Mouse (Mus musculus) hindbrain, embryonic 10.5 days (tissue): ENCODE data around the gene Tlk1. TPM values are rescaled to one million over a fixed set of nuclear protein-coding genes. Genes with fewer than 3 reads are reported as not detected.
"Not testable (repeated sequence)": the region's sequence is repeated elsewhere in the genome, so short reads cannot be mapped to it uniquely, and the experiment has no call there.

Experiments used
- DNase-seq: peaks from one replicate; pipeline ENCODE4 v3.0.0-alpha.2; 2017; ENCODE audit warnings: low spot score
- H3K27ac ChIP-seq: fragments of 300-500 bp; sonication (generic); 2 replicates; pipeline ENCODE4 v1.5.1; 2016; ENCODE audit warnings: mild to moderate bottlenecking, moderate library complexity
- H3K27me3 ChIP-seq: fragments of 300-500 bp; sonication (generic); 2 replicates; pipeline ENCODE4 v1.6.1; 2016; ENCODE audit warnings: mild to moderate bottlenecking; ENCODE audit not compliant: poor library complexity, insufficient read depth, severe bottlenecking
- H3K36me3 ChIP-seq: fragments of 300-500 bp; sonication (generic); 2 replicates; pipeline ENCODE4 v1.6.1; 2016; ENCODE audit warnings: mild to moderate bottlenecking, moderate library complexity
- H3K4me1 ChIP-seq: fragments of 300-500 bp; sonication (generic); replicated peaks from 2 replicates; pipeline ENCODE4 v1.6.1; 2016; ENCODE audit warnings: mild to moderate bottlenecking
- H3K4me3 ChIP-seq: fragments of 300-500 bp; sonication (generic); 2 replicates; pipeline ENCODE4 v1.5.1; 2016; ENCODE audit warnings: mild to moderate bottlenecking, moderate library complexity
- H3K9me3 ChIP-seq: fragments of 300-500 bp; sonication (generic); 2 replicates; pipeline ENCODE4 v1.6.1; 2016; ENCODE audit warnings: mild to moderate bottlenecking, moderate library complexity
- WGBS: fragments of 180-500 bp; shearing (Covaris S2); methylation state at CpG from one replicate; pipeline ENCODE4 v1.1.7; 2016; 5-methylcytosine and 5-hydroxymethylcytosine counted together
- polyA plus RNA-seq: library from polyadenylated mRNA; unstranded; fragments of >200 nt; fragmentation: Nextera tagmentation; extraction: Ambion mirVana; gene quantifications from 2 replicates; pipeline ENCODE4 v1.2.1, GENCODE M21; 2016

Tlk1 gene
- polyA plus RNA-seq, 1 experiment from 2014 or later, result 19.1 TPM

- peaks cover 25% of the 10 kb centered on the region for H3K36me3 ChIP-seq
- H3K4me3 ChIP-seq, result no peak overlapping the region
- 0 out of 2 replicates have a peak, but pooled peaks cover 2% of the 10 kb centered on the region for H3K4me1 ChIP-seq
- no peaks in the 10 kb centered on the region for H3K27me3 ChIP-seq
- H3K9me3 ChIP-seq, result no peaks in the 10 kb centered on the region
- WGBS, result 85% methylated on average over 5 of the region's 5 CpGs
- no peak for DNase-seq
- H3K27ac ChIP-seq, result no peak overlapping the region
These were observed 19.5 kb downstream of the Tlk1 start for GRCm38 (mm10) chr2:70806020-70806419.

GRCm38 (mm10) chr2:70803696-70804095 is 21.8 kb downstream of the Tlk1 start:
- H3K27ac ChIP-seq, H3K4me1 ChIP-seq, H3K27me3 ChIP-seq, H3K9me3 ChIP-seq, DNase-seq, H3K4me3 ChIP-seq: not testable (repeated sequence)
- peaks cover 25% of the 10 kb centered on the region for H3K36me3 ChIP-seq
- 84% methylated on average over 4 of the region's 4 CpGs for WGBS

DNA sequence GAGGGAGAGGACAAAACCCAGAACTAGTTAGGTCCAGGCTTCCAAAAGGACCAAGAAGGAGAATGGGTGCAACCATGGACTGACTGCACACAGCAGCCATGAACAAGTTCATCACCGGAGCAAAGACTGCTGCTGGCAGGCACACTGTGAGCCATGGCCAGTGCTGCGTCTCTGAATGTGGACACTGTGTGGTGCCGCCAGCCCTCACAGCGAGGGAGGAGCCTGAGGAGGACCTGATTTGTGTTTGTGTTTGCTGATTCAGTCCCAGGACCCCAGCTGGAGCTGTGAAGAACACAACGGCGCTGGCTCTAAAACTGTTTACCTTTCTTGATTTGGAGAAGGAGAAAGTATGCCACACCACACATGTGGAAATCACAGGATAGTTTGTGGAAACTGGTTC is 22.9 kb downstream of the Tlk1 start:
- 33% methylated on average over 6 of the region's 6 CpGs for WGBS

DNA sequence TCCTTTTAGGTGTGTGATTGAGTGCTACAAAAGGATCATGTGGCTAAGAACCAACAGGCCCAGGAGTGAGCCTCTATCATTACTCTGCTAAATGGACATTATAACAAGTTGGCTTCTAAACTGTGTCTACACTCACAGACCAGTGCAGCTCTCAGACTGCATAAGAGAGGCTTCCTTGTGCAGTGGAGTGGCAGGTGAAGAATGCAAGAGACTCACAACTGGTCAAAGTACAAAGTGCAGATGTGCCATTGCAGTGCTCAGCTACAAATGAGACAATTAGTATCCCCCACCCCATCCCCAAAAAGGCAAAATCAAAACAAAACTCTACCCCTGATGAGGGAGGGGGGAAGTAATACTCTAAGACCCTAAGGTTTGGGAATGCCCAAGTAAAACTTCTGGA is 24.0 kb downstream of the Tlk1 start:
- H3K36me3 ChIP-seq, result peaks cover 34% of the 10 kb centered on the region

More for the DNA sequence above, 22.9 kb downstream of the Tlk1 start:
- H3K36me3 ChIP-seq, result peaks cover 25% of the 10 kb centered on the region
- no peak overlapping the region for H3K27ac ChIP-seq
- 0 out of 2 replicates have a peak, but pooled peaks cover 2% of the 10 kb centered on the region for H3K4me1 ChIP-seq
- no peak for DNase-seq
- no peaks in the 10 kb centered on the region for H3K27me3 ChIP-seq
- no peaks in the 10 kb centered on the region for H3K9me3 ChIP-seq
- H3K4me3 ChIP-seq, result no peak overlapping the region

GRCm38 (mm10) chr2:70800396-70800795 is 25.1 kb downstream of the Tlk1 start:
- Histone ChIP-seq H3K4me3 (no peak overlapping the region), H3K4me1 (0 out of 2 replicates have a peak, but pooled peaks cover 2% of the 10 kb centered on the region), H3K36me3 (peaks cover 26% of the 10 kb centered on the region), H3K27me3 (no peaks in the 10 kb centered on the region), H3K9me3 (no peaks in the 10 kb centered on the region), H3K27ac (no peak overlapping the region)
- no peak for DNase-seq
- 95% methylated on average over 1 of the region's 1 CpGs for WGBS

More for the DNA sequence above, 24.0 kb downstream of the Tlk1 start:
- 0 out of 2 replicates have a peak, but pooled peaks cover 2% of the 10 kb centered on the region for H3K4me1 ChIP-seq
- H3K4me3 ChIP-seq, result no peak overlapping the region
- no peak overlapping the region for H3K27ac ChIP-seq
- H3K9me3 ChIP-seq, result no peaks in the 10 kb centered on the region
- DNase-seq, result no peak
- no peaks in the 10 kb centered on the region for H3K27me3 ChIP-seq

DNA sequence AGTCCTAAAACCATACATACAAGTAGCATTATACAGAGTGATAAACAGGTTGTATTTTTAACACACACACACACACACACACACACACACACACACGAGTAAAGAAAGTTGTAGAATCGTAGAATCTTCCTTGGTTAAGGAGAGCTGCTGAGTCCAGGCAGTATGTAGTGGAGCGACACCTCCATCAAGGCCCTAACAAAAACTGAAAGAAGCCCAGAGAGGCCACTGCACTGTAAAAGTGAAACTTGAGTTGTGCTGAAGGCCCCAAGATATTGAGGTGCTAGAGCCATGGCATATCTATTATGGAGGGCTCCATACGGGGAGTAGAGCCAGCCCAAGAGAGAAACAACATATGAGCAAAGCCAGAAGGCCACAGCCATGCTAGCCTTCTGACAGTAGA is 32.3 kb downstream of the Tlk1 start:
- no peak for DNase-seq
- Histone ChIP-seq H3K36me3 (peaks cover 23% of the 10 kb centered on the region), H3K9me3 (no peaks in the 10 kb centered on the region), H3K4me3 (no peak overlapping the region), H3K27ac (no peak overlapping the region), H3K27me3 (no peaks in the 10 kb centered on the region), H3K4me1 (no peaks in the 10 kb centered on the region)
- WGBS, result 89% methylated on average over 4 of the region's 4 CpGs

- 94% methylated on average over 2 of the region's 2 CpGs for WGBS
- Histone ChIP-seq H3K27me3 (no peaks in the 10 kb centered on the region), H3K4me1 (no peaks in the 10 kb centered on the region), H3K4me3 (no peak overlapping the region), H3K27ac (no peak overlapping the region), H3K36me3 (peaks cover 16% of the 10 kb centered on the region), H3K9me3 (no peaks in the 10 kb centered on the region)
- DNase-seq, result no peak
These were observed 35.3 kb downstream of the Tlk1 start for GRCm38 (mm10) chr2:70790246-70790645.

- Histone ChIP-seq H3K27ac (no peak overlapping the region), H3K4me3 (no peak overlapping the region), H3K27me3 (no peaks in the 10 kb centered on the region), H3K36me3 (peaks cover 7% of the 10 kb centered on the region), H3K4me1 (no peaks in the 10 kb centered on the region), H3K9me3 (no peaks in the 10 kb centered on the region)
- WGBS, result 97% methylated on average over 3 of the region's 3 CpGs
- DNase-seq, result no peak
These were observed 36.2 kb downstream of the Tlk1 start for GRCm38 (mm10) chr2:70789331-70789730.

DNA sequence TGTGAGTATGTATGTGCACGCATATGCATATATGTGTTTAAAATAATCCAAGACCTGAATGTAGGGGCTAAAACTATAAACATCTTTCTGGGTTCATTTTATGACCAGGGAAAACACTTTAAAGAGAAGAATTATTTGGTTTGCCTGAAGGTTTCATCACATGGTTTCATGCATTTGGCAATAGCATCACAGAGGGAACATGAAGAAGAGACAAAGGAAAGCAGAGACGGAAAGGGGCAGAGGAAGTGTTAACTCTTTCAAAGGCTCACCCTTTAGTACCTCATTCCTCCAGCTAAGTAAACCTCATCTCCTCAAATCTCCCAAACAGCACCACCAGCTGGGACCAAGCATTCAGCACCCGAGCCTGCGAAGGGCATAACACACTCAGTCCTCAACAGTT is 41.1 kb downstream of the Tlk1 start:
- Histone ChIP-seq H3K4me1 (no peaks in the 10 kb centered on the region), H3K27me3 (no peaks in the 10 kb centered on the region), H3K36me3 (peaks cover 7% of the 10 kb centered on the region), H3K4me3 (no peak overlapping the region), H3K27ac (no peak overlapping the region), H3K9me3 (no peaks in the 10 kb centered on the region)
- WGBS, result 87% methylated on average over 4 of the region's 4 CpGs
- DNase-seq, result no peak

GRCm38 (mm10) chr2:70783504-70783903 is 42.0 kb downstream of the Tlk1 start:
- Histone ChIP-seq H3K36me3 (peaks cover 11% of the 10 kb centered on the region), H3K27me3 (no peaks in the 10 kb centered on the region), H3K27ac (no peak overlapping the region), H3K4me1 (no peaks in the 10 kb centered on the region), H3K4me3 (no peak overlapping the region), H3K9me3 (no peaks in the 10 kb centered on the region)
- DNase-seq, result no peak
- 92% methylated on average over 8 of the region's 8 CpGs for WGBS

DNA sequence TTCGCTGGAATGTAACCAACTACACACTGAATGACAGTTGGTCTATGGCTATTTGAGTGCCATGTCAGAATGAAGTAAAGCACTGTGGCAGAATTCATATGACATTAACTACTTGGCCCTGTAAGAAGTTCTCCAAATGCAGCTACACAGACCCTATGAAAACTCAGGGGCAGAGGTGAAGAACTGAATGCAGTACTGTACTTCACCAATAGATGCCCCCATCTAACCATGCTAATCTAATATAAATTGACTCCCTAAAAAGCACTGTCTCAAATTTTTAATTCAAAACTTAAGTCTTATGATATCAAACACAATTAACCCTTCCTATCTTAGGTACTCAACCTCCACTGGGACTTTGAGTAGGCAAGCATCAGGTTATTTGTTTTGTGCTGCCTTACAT is 45.9 kb downstream of the Tlk1 start:
- WGBS, result 96% methylated on average over 1 of the region's 1 CpGs
- Histone ChIP-seq H3K4me1 (no peaks in the 10 kb centered on the region), H3K27ac (no peak overlapping the region), H3K27me3 (no peaks in the 10 kb centered on the region), H3K36me3 (peaks cover 10% of the 10 kb centered on the region), H3K4me3 (no peak overlapping the region), H3K9me3 (no peaks in the 10 kb centered on the region)
- DNase-seq, result no peak

- H3K4me3 ChIP-seq, result no peak overlapping the region
- H3K27ac ChIP-seq, result no peak overlapping the region
- DNase-seq, result no peak
- H3K4me1 ChIP-seq, result no peaks in the 10 kb centered on the region
- H3K27me3 ChIP-seq, result no peaks in the 10 kb centered on the region
- 86% methylated on average over 2 of the region's 2 CpGs for WGBS
- no peaks in the 10 kb centered on the region for H3K9me3 ChIP-seq
- peaks cover 13% of the 10 kb centered on the region; the same call in 1 of the 2 replicates for H3K36me3 ChIP-seq
These were observed 48.8 kb downstream of the Tlk1 start for GRCm38 (mm10) chr2:70776744-70777143.

DNA sequence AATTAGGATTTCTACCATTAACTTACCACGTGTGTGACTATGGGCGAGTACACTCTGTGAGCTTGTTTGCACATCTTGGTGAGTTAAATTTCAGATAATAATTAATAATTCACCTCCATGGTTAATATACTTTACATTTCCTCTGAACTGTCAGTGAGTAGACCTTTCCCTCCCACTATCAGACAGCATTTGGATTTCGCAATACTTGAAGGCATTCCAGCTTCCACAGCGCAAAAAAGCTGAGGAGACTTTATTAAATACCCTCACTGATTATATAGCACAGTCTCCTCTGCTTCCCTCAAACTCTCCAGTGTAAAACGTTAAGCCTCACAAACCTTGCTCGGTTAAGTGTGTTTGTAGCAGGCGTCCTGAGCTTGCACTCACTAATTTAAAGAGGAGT is 60.8 kb downstream of the Tlk1 start:
- peaks cover 8% of the 10 kb centered on the region for H3K36me3 ChIP-seq
- WGBS, result 92% methylated on average over 7 of the region's 7 CpGs

DNA sequence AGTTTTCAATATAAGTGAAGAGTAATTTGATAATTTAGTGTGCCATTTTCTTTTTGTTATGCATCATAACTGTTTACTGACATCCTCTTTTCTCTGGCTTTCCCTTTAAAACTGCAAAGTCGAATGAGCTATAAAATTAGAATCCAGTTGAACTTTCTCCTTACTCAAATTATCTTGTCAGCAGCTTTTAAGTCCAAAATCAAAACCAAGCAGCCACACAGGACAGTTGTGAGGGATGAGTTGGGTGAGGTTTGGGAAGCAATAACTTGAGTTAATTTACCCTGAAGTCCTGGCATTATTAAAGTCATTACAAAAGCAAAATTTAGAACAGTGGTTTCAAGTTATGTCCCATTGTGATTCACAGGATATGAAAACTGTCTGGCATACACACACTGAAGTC is 62.8 kb downstream of the Tlk1 start:
- Histone ChIP-seq H3K36me3 (peaks cover 5% of the 10 kb centered on the region), H3K27me3 (no peaks in the 10 kb centered on the region), H3K4me3 (no peak overlapping the region), H3K4me1 (no peaks in the 10 kb centered on the region), H3K27ac (no peak overlapping the region), H3K9me3 (no peaks in the 10 kb centered on the region)
- WGBS, result 85% methylated on average over 1 of the region's 1 CpGs
- DNase-seq, result no peak

More for the DNA sequence above, 60.8 kb downstream of the Tlk1 start:
- Histone ChIP-seq H3K9me3 (no peaks in the 10 kb centered on the region), H3K27ac (no peak overlapping the region), H3K27me3 (no peaks in the 10 kb centered on the region), H3K4me3 (no peak overlapping the region), H3K4me1 (no peaks in the 10 kb centered on the region)
- DNase-seq, result no peak
